Mouse (Mus musculus): ENCODE results near the gene Atg10. TPM values are rescaled to one million over a fixed set of nuclear protein-coding genes. Genes with fewer than 3 reads are reported as not detected.

Gene Atg10
- polyA plus RNA-seq, 1 experiment from 2014 or later = 14.7 TPM

DNA sequence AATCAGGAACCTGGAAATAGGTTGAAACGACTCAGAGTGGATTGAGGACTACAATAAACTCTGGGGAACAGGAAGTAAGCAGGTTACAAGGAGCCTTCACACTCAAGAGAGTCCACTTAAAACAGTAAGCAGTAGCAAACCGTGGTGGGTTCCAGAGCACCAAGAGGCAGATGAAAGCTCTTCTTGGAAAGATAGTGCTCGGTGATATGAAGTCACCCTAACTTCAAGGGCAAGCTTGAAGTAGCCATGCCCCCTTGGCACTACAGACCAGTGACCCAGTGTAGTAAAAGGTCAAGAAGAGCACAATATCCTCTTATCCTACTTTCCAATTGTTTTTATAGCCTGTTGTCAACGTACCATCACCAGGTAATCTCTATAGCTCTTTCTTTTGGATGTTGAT is 2.1 kb downstream of the Atg10 start:
- 58% methylated on average over 4 of the region's 4 CpGs for WGBS
- Histone ChIP-seq H3K4me1 (replicated peaks; ENCODE audit: control insufficient read depth, insufficient read depth, low read length) (peaks cover 8% of the 10 kb centered on the region; the same call in 1 of the 2 replicates), H3K4me2 (ENCODE audit: low read depth, low read length) (no peak overlapping the region), H3K9me3 (ENCODE audit: control insufficient read depth, low read length) (no peaks in the 10 kb centered on the region), H3K27me3 (ENCODE audit: control insufficient read depth, insufficient read depth, low read depth, low read length) (no peaks in the 10 kb centered on the region), H3K9ac (ENCODE audit: low read length) (no peak overlapping the region), H3K27ac (ENCODE audit: low read length) (no peak overlapping the region), H3K36me3 (ENCODE audit: control insufficient read depth, insufficient read depth, low read length) (no peaks in the 10 kb centered on the region), H3K4me3 (ENCODE audit: low read length) (no peak overlapping the region)
- no peak for ATAC-seq (ENCODE audit: low read depth)

DNA sequence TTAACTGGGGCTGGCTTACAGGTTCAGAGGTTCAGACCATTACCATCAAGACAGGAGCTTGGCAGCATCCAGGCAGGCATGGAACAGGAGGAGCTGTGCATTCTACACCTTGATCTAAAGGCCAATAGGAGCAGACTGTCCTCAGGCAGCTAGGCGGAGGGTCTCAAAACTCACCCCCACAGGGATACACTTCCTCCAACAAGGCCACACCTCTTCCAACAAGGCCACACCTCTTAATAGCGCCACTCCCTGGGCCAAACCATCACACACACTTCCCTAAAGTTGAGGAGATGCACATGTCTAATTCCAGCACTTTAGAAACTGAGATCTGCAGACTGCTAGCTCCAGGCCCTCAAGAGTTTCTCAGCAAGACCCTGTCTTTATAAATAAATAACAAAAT is 6.1 kb downstream of the Atg10 start:
- WGBS = 90% methylated on average over 2 of the region's 2 CpGs
- no peak overlapping the region for H3K9ac ChIP-seq (ENCODE audit: low read length)
- H3K27me3 ChIP-seq (ENCODE audit: control insufficient read depth, insufficient read depth, low read depth, low read length) = no peaks in the 10 kb centered on the region
- H3K4me3 ChIP-seq (ENCODE audit: low read length) = no peak overlapping the region
- H3K9me3 ChIP-seq (ENCODE audit: control insufficient read depth, low read length) = no peaks in the 10 kb centered on the region
- no peak overlapping the region for H3K4me2 ChIP-seq (ENCODE audit: low read depth, low read length)
- no peak for ATAC-seq (ENCODE audit: low read depth)
- H3K36me3 ChIP-seq (ENCODE audit: control insufficient read depth, insufficient read depth, low read length) = no peaks in the 10 kb centered on the region
- H3K27ac ChIP-seq (ENCODE audit: low read length) = no peak overlapping the region
- peaks cover under 1% of the 10 kb centered on the region; the same call in 1 of the 2 replicates for H3K4me1 ChIP-seq (replicated peaks; ENCODE audit: control insufficient read depth, insufficient read depth, low read length)

- H3K27me3 ChIP-seq (ENCODE audit: control insufficient read depth, insufficient read depth, low read depth, low read length) = no peaks in the 10 kb centered on the region
- WGBS = 71% methylated on average over 3 of the region's 3 CpGs
- H3K4me1 ChIP-seq (replicated peaks; ENCODE audit: control insufficient read depth, insufficient read depth, low read length) = no peaks in the 10 kb centered on the region; the same call in 1 of the 2 replicates
- H3K4me2 ChIP-seq (ENCODE audit: low read depth, low read length) = no peak overlapping the region
- no peak overlapping the region for H3K27ac ChIP-seq (ENCODE audit: low read length)
- no peaks in the 10 kb centered on the region for H3K36me3 ChIP-seq (ENCODE audit: control insufficient read depth, insufficient read depth, low read length)
- no peaks in the 10 kb centered on the region for H3K9me3 ChIP-seq (ENCODE audit: control insufficient read depth, low read length)
- no peak overlapping the region for H3K9ac ChIP-seq (ENCODE audit: low read length)
- no peak for ATAC-seq (ENCODE audit: low read depth)
- H3K4me3 ChIP-seq (ENCODE audit: low read length) = no peak overlapping the region
These were observed 7.0 kb downstream of the Atg10 start for GRCm38 (mm10) chr13:91216656-91217205.

DNA sequence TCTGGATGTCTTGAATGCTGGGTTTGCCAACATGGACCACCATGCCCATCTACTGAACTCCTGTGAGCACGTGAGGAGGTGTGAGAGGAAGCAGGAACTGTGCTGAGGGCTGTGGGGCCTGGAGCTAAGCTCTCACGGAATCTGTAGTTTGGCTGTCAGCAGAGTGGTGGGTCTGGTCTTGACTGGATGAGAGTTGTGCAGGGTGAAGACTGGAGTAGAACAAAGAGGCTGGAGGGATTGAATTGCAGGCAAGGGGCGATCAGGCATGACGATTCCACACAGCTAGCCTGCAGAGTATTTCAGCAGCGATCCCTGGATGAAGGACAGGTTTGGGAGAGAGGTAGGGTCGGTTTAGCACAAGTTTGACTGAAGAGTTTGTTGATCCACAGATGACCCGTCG is 10.8 kb downstream of the Atg10 start:
- ATAC-seq (ENCODE audit: low read depth) = no peak
- H3K9ac ChIP-seq (ENCODE audit: low read length) = no peak overlapping the region
- no peaks in the 10 kb centered on the region for H3K9me3 ChIP-seq (ENCODE audit: control insufficient read depth, low read length)
- H3K36me3 ChIP-seq (ENCODE audit: control insufficient read depth, insufficient read depth, low read length) = peaks cover 2% of the 10 kb centered on the region; the same call in 1 of the 2 replicates
- H3K27ac ChIP-seq (ENCODE audit: low read length) = no peak overlapping the region
- WGBS = 89% methylated on average over 8 of the region's 8 CpGs
- no peaks in the 10 kb centered on the region for H3K4me1 ChIP-seq (replicated peaks; ENCODE audit: control insufficient read depth, insufficient read depth, low read length)
- no peak overlapping the region for H3K4me3 ChIP-seq (ENCODE audit: low read length)
- H3K27me3 ChIP-seq (ENCODE audit: control insufficient read depth, insufficient read depth, low read depth, low read length) = no peaks in the 10 kb centered on the region
- H3K4me2 ChIP-seq (ENCODE audit: low read depth, low read length) = no peak overlapping the region

DNA sequence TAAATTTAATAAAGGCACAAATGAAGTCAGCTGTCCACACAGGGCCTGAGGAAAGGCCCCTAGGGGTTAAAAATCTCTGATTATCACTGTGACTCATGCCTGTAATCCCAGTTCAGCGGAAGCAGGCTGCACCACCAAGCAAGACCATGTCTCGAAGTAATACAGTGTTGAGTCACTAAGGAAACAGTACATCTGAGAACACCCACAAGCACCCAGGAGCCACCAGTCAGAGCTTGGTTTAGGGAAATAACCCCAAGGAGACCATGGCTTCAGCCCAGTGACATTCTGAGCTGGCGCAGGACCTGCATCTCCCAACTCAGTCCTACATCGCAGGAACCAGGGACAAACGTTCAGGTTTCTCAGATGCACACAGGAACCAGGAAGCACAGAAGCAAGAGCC is 17.5 kb downstream of the Atg10 start:
- no peak overlapping the region for H3K4me2 ChIP-seq (ENCODE audit: low read depth, low read length)
- ATAC-seq (ENCODE audit: low read depth) = no peak

GRCm38 (mm10) chr13:91202564-91202963 is 21.2 kb downstream of the Atg10 start:
- no peak overlapping the region for H3K4me2 ChIP-seq (ENCODE audit: low read depth, low read length)
- 0 out of 2 replicates have a peak, but pooled peaks cover 3% of the 10 kb centered on the region for H3K36me3 ChIP-seq (ENCODE audit: control insufficient read depth, insufficient read depth, low read length)
- H3K9me3 ChIP-seq (ENCODE audit: control insufficient read depth, low read length) = no peaks in the 10 kb centered on the region
- WGBS = 78% methylated on average over 7 of the region's 7 CpGs
- ATAC-seq (ENCODE audit: low read depth) = no peak
- H3K4me3 ChIP-seq (ENCODE audit: low read length) = no peak overlapping the region
- H3K9ac ChIP-seq (ENCODE audit: low read length) = no peak overlapping the region
- no peak overlapping the region for H3K27ac ChIP-seq (ENCODE audit: low read length)
- no peaks in the 10 kb centered on the region for H3K27me3 ChIP-seq (ENCODE audit: control insufficient read depth, insufficient read depth, low read depth, low read length)
- no peaks in the 10 kb centered on the region for H3K4me1 ChIP-seq (replicated peaks; ENCODE audit: control insufficient read depth, insufficient read depth, low read length)

More for the DNA sequence above, 17.5 kb downstream of the Atg10 start:
- Histone ChIP-seq H3K27ac (ENCODE audit: low read length) (no peak overlapping the region), H3K9me3 (ENCODE audit: control insufficient read depth, low read length) (no peaks in the 10 kb centered on the region), H3K4me1 (replicated peaks; ENCODE audit: control insufficient read depth, insufficient read depth, low read length) (no peaks in the 10 kb centered on the region), H3K36me3 (ENCODE audit: control insufficient read depth, insufficient read depth, low read length) (peaks cover 2% of the 10 kb centered on the region; the same call in 1 of the 2 replicates), H3K27me3 (ENCODE audit: control insufficient read depth, insufficient read depth, low read depth, low read length) (no peaks in the 10 kb centered on the region), H3K9ac (ENCODE audit: low read length) (no peak overlapping the region), H3K4me3 (ENCODE audit: low read length) (no peak overlapping the region)
- WGBS = 76% methylated on average over 5 of the region's 5 CpGs

DNA sequence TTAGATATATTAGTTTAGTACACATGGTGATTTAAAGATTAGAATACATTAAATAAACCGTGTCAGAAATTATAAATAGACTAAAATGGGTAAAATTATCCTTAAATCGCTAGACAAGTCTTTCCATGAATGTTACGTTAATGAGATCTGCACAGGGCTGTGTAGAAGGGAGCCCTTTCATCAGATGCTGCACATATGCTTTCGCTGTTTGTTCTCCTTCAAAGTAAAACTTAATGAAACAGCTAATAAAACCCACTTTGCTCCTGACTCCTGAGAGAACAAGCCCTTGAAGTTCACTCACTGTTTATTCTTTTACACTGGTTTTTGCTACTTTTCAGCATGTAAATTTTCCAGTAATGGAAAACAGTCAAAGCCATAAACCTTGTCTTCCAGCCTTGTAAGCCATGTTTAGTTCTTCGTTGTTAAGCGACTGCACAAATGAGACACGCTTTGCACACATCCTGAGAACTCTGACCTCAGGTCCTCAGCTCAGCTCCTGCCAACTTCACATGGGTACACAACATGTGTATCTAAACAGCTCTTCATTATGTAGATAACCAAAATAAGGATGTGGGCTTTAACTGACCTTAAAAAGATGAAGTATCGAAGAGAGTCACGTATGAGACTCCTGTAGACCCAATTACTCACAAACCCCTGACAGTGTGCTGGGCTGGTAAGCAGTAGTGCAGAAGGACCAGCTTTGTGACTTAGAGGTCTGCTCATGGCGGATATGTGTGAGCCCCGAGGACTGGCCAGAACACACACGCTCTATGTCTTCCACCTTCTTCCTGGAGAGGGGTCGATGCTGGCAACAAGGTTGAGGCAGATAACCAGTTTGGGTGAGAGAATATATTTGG is 36.2 kb downstream of the Atg10 start:
- no peak overlapping the region for H3K27ac ChIP-seq (ENCODE audit: low read length)
- no peaks in the 10 kb centered on the region for H3K27me3 ChIP-seq (ENCODE audit: control insufficient read depth, insufficient read depth, low read depth, low read length)
- H3K36me3 ChIP-seq (ENCODE audit: control insufficient read depth, insufficient read depth, low read length) = no peaks in the 10 kb centered on the region
- H3K4me2 ChIP-seq (ENCODE audit: low read depth, low read length) = no peak overlapping the region
- ATAC-seq (ENCODE audit: low read depth) = no peak
- no peaks in the 10 kb centered on the region for H3K4me1 ChIP-seq (replicated peaks; ENCODE audit: control insufficient read depth, insufficient read depth, low read length)
- no peak overlapping the region for H3K9ac ChIP-seq (ENCODE audit: low read length)
- H3K9me3 ChIP-seq (ENCODE audit: control insufficient read depth, low read length) = no peaks in the 10 kb centered on the region
- no peak overlapping the region for H3K4me3 ChIP-seq (ENCODE audit: low read length)
- WGBS = 73% methylated on average over 13 of the region's 13 CpGs

GRCm38 (mm10) chr13:91185248-91185867 is 38.4 kb downstream of the Atg10 start:
- Histone ChIP-seq H3K4me2 (ENCODE audit: low read depth, low read length) (no peak overlapping the region), H3K9ac (ENCODE audit: low read length) (no peak overlapping the region), H3K4me3 (ENCODE audit: low read length) (no peak overlapping the region), H3K9me3 (ENCODE audit: control insufficient read depth, low read length) (no peaks in the 10 kb centered on the region), H3K36me3 (ENCODE audit: control insufficient read depth, insufficient read depth, low read length) (no peaks in the 10 kb centered on the region), H3K27me3 (ENCODE audit: control insufficient read depth, insufficient read depth, low read depth, low read length) (no peaks in the 10 kb centered on the region), H3K4me1 (replicated peaks; ENCODE audit: control insufficient read depth, insufficient read depth, low read length) (no peaks in the 10 kb centered on the region), H3K27ac (ENCODE audit: low read length) (no peak overlapping the region)
- 75% methylated on average over 3 of the region's 3 CpGs for WGBS
- ATAC-seq (ENCODE audit: low read depth) = no peak

- Histone ChIP-seq H3K4me1 (replicated peaks; ENCODE audit: control insufficient read depth, insufficient read depth, low read length) (no peaks in the 10 kb centered on the region), H3K4me2 (ENCODE audit: low read depth, low read length) (no peak overlapping the region), H3K27ac (ENCODE audit: low read length) (no peak overlapping the region), H3K36me3 (ENCODE audit: control insufficient read depth, insufficient read depth, low read length) (no peaks in the 10 kb centered on the region), H3K9ac (ENCODE audit: low read length) (no peak overlapping the region), H3K27me3 (ENCODE audit: control insufficient read depth, insufficient read depth, low read depth, low read length) (no peaks in the 10 kb centered on the region), H3K4me3 (ENCODE audit: low read length) (no peak overlapping the region), H3K9me3 (ENCODE audit: control insufficient read depth, low read length) (no peaks in the 10 kb centered on the region)
- no peak for ATAC-seq (ENCODE audit: low read depth)
- 69% methylated on average over 3 of the region's 3 CpGs for WGBS
These were observed 39.5 kb downstream of the Atg10 start for GRCm38 (mm10) chr13:91184226-91184625.
